Mouse (Mus musculus): ENCODE measurements at regions not wholly inside any gene's neighbourhood (a gene's known extent, or its start where the extent isn't known, plus 50 kb on each side); places are given as distances from the start of the nearest gene placed in this dataset.

GRCm38 (mm10) chr15:62345893-62346292 lies 1423.1 kb upstream of the A1bg start:
- DNase-seq (ENCODE audit: low spot score in 2 of 2) = no peak

DNA sequence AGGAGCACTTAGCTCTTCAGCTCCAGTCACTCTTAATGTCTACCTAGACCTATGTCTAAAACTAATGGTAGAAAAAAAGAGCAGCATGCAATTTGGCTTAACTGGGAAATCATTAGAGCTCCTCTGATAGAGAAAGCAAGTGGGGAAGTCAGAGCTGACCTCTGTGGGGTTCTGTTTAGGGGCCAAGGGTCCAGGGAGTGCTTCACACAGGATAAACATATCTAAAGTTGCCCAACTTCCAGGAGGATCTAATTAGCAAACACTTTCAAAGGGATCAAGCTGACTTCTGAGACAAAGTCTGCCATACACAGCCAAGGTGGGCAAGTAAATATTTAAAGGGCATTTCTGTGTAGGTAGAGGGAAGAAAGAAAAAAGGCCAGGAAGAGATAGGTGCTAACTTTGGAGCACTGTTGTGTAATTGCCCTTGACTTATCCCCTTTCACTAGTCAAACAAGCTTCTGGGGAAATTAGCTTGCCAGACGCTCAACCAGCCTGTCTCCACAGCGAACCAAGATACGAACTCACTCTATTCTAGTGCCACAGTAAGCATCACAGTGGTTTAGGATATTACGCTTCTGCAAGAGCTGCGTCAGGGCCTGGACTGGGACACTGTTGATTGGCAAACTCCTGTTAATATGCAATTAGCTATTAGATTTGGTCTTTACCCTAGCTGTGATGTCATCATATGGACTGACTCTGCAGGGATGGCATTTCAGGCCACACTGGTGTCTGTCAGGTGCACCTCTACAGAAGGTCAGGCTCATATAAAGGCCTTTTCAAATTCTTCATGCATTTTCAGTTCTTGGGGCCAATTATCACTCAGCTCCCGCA lies 1413.9 kb upstream of the A1bg start:
- no peak for DNase-seq (ENCODE audit: low spot score in 2 of 2)

DNA sequence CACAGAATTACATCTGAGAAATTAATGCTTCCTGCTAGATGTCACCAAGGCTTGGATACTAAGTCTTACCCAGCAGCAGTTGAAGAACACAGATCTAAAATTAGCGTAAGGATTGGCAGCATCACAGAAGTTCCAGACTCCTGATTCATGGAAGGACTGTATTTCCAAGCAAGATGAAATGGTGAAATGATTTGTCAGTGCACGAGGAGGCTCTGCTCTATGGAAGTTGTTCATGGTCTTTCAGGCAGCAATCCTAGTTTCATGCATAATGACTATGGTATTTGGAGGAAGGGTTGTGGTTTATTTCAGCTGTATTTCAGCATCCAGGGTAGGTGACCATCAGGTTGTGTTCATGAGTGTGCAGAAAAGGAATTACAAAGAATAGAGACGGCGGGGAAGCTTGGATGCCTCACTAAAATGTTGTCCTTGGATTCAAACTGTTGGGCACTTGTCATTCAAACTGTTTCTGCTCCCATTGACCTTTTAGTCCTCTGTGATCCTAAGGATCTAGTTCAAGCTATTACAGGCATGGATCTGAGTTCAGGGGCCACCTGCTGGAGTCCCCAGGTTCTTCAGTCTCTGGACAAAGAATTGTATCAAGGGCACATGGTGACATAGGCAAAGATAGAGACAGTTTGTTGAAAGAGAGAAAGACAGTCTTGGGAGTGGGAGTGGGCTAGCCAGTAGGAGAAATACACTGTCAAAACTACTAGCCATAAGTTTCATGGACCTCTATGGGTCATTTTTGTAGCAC lies 1411.6 kb upstream of the A1bg start:
- DNase-seq (ENCODE audit: low spot score in 2 of 2) = no peak

GRCm38 (mm10) chr15:62332129-62332528 lies 1409.3 kb upstream of the A1bg start:
- DNase-seq (ENCODE audit: low spot score in 2 of 2) = no peak

GRCm38 (mm10) chr15:62331138-62331800 lies 1408.5 kb upstream of the A1bg start:
- DNase-seq (ENCODE audit: low spot score in 2 of 2) = no peak

DNA sequence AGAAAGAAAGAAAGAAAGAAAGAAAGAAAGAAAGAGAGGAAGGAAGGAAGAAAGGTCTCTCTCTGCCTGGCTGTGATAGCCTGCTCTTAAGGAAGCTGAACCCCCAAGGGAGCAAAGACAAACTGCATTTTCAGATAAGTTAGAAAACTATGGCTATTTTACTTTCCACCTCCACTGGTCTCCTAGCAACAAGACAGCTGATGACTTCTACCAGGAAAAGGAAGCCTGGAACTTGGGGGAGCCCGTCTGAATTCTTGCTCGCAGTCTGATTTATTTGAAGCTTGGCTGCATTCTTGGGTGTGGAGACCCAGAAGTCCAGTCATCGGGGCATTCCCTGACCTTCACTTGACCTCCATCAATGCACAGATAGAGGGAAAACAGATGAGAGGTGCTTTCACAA lies 1406.1 kb upstream of the A1bg start:
- no peak for DNase-seq (ENCODE audit: low spot score in 2 of 2)

- DNase-seq (ENCODE audit: low spot score in 2 of 2) = no peak
Measured at GRCm38 (mm10) chr15:62328305-62328881, 1405.6 kb upstream of the A1bg start.

DNA sequence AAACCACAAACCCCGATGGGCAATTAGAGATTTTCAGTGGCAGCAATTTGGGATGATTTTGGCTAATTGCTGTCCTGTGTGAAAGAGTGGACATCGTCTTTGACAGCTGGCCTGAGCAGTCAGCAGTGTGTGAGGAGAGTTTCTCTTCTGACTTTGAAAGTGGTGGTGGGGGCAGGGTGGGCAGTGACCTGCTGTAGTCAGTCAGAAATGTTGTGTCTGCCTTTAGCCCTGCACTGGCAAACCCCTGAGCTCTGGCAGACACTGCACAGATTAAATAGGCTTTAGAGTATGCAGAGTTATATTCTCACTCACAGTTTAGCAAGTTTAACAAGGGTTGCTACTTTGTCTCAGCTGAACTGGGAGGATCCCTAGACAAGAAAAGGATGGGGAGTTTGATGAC lies 1404.7 kb upstream of the A1bg start:
- no peak for DNase-seq (ENCODE audit: low spot score in 2 of 2)

DNA sequence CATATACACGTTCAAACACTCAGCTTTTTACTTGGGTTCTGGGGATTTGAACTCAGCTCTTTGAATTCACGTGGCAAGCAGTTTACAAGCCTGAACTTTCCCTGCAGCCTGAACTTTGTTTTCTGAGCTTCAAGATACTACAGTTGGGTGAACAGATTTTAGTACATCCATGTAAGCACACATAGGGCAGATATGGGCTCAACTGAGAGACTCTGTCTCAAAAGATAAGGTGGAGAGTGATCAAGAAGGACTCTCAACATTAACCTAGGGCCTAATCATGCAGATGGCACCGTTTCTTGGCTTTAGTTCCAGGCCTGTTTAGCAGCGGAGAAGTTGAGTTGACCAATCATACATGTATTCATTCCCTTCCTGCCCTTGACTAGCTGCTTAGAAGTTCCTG lies 1403.7 kb upstream of the A1bg start:
- DNase-seq (ENCODE audit: low spot score in 2 of 2) = no peak

DNA sequence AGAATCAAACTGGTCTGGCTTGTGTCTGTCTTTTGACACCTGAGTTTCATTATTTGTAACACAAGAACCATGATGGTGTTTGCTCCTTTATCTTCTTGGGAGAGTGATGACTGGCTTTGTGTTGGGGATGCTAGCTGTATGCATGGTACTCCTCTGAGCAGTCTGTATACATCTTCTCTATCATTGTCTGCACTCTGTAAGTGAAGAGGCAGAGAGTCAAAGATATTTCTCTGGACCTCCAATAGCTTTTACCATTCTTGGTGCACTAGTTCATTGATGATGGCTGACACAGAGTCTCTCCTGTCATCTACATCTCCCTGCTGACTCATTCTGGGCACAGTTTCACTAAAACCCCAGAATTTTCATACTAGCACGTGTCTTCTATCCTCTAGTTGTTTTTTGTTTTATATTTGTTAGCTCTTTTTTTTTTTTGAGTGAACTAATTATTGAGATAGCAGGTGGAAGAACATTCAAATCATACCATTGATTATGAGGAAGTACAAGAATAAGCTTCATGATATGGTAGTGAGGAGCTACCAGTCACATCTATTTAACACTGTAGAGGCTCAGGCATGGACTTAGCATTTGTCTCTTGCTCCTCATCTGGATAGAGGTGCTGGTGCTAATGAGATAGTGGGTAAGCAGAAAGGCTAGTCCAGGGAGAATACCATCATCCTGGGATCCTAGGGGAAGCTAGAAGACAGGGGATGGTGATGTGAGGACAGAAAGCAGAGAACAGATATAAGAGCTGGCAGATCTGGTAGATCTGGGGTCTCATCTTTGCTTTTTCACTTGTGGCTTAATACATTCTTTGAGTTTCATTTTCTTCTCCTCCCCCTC lies 1402.9 kb upstream of the A1bg start:
- no peak for DNase-seq (ENCODE audit: low spot score in 2 of 2)

- DNase-seq (ENCODE audit: low spot score in 2 of 2) = no peak
Measured at GRCm38 (mm10) chr15:62320966-62321365, 1398.2 kb upstream of the A1bg start.

DNA sequence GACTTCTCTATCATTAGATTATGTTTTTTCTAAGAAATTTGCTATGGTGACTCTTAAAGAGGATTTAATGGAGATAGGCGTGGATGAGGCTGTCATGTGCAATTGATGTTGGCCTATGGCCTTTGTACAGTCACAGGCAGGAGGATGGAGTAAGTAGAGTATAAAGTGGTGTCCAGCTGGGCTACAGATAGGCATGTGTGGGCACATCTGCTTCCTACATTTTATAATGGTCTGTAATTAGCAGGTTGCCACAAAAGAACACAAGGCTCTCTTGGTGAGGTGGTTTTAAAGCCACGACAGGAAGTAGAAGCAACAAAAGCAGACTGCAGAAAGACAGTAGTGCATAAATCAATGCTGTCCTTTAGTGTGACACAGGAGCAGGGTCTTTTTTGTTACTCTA lies 1391.6 kb upstream of the A1bg start:
- no peak for DNase-seq (ENCODE audit: low spot score in 2 of 2)

DNA sequence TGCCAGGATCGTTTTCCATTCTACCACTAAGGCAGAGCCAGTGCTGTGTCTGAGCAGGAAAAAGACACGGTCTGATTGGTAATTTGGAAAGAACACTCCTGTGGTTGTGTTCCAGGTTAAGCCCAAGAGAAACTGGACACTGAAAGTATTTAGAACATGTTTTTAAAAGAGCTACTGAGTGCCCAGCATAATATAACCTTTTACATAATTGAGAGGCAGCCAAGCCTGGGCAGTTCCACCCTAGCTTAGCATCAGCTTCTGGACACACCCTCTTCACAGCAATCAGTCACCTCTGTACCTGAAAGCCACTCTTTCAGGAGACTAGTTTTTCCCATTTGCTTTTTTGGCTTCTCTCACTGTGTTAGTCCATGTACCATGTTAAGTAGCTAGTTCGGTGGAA lies 1379.4 kb upstream of the A1bg start:
- DNase-seq (ENCODE audit: low spot score in 2 of 2) = no peak

- DNase-seq (ENCODE audit: low spot score in 2 of 2) = no peak
Measured at GRCm38 (mm10) chr15:62301567-62301966, 1378.8 kb upstream of the A1bg start.

DNA sequence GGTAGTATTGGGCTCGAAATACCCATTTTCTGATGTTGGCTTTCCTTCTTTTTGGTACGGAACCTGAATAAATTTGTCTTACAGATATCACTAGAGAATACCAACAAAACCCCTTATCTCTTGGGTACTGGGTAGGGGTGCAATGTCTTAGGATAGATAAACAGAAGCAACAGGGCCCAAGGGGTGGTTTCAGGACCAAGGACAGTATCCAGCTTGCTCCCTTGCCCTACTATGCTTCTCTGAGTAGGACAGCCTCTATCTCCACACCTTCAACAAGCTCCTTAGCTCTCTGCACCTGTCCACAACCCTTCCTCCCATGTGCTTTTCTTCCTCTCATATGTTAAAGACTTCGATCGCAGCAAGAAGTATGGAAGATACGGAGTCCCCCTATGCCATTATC lies 1374.3 kb upstream of the A1bg start:
- DNase-seq (ENCODE audit: low spot score in 2 of 2) = no peak

DNA sequence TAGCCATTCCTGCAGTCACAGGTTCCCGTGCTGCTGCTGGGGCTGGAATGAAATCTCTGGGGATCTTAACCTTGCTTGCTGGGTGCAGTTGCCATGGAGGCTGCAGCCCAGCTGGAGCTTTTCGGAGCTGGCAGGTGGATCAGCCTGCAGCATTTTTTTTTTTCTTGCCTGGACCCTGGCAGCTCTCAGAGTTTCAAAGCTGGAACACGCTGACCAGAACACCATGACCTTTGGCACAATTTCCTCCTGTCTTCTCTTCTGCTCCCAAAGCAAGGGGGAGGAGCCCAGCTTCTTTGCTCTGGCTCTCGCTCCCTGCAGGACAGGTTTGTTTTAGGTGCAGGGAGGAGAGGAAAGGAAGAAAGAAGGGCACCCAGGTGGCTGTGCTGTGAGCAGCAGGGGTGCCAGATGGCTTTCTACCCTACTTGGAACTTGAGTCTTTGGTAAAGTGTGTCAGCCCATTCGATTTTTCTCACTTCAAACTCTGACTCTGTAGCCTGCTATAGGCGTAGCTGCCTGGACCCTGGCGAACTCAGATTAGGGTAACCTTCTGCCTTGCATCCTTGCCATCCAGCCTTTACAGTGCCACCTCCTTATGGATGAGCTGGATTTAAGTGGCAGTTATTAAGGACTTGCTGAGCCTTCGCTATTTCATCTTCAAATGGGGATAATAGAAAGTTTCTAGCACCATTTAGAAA lies 1372.6 kb upstream of the A1bg start:
- DNase-seq (ENCODE audit: low spot score in 2 of 2) = no peak

DNA sequence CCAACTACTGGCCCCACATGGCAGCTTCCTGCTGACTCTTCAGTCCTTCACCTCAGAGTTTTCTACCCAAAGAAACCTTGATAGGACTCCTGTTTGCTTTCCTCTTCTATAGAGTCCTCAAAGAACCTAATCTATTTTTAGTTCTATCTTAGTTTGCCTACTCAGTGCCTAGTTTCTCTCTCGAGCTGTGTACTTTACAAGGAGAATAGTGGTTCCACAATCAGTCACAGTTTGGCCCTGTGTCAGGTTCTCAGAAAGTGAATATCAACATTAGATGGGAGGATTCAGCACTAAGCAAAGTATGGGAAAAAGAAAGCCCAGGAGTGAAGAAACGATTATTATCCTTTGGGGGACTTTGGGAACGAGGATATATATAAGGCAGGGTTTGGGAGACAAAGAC lies 1372.0 kb upstream of the A1bg start:
- DNase-seq (ENCODE audit: low spot score in 2 of 2) = no peak

DNA sequence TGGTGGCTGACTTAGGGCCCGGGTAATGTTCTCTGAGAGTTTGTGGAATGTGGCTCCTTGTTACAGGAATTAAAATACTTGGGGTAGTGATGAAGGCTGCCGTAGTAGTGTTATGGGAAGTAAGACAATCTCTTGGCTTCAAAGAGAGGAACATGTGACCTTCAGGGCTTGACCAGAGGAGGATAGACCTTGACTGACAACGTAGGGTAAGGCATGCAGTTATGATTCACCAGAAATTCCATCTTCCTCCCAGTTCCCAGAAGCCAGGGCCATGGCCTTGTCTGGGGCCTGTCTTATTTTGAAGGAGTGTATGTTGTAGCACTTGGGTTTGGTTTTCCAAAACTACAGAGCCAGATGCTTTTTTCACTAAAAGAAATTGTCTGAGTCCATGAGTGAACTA lies 1370.1 kb upstream of the A1bg start:
- DNase-seq (ENCODE audit: low spot score in 2 of 2) = no peak

DNA sequence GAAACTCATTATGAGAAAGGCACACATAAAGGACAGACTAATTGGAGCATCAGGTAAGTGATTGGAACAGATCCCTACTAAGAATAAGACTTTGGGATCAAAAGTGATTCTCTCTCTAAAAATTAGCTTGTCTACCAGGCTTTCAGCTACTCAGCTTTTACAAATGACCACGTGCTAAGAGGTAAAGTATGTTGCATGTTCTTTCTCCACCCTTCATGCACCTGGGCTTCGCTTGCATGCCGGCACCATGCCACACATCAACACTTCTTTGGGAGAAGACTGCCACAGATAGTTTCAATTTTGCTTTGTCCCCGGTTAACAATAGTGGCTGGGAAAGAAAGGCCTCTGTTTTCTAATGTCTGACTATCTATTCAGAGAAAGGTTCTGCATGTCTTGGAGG lies 1367.9 kb upstream of the A1bg start:
- DNase-seq (ENCODE audit: low spot score in 2 of 2) = no peak

DNA sequence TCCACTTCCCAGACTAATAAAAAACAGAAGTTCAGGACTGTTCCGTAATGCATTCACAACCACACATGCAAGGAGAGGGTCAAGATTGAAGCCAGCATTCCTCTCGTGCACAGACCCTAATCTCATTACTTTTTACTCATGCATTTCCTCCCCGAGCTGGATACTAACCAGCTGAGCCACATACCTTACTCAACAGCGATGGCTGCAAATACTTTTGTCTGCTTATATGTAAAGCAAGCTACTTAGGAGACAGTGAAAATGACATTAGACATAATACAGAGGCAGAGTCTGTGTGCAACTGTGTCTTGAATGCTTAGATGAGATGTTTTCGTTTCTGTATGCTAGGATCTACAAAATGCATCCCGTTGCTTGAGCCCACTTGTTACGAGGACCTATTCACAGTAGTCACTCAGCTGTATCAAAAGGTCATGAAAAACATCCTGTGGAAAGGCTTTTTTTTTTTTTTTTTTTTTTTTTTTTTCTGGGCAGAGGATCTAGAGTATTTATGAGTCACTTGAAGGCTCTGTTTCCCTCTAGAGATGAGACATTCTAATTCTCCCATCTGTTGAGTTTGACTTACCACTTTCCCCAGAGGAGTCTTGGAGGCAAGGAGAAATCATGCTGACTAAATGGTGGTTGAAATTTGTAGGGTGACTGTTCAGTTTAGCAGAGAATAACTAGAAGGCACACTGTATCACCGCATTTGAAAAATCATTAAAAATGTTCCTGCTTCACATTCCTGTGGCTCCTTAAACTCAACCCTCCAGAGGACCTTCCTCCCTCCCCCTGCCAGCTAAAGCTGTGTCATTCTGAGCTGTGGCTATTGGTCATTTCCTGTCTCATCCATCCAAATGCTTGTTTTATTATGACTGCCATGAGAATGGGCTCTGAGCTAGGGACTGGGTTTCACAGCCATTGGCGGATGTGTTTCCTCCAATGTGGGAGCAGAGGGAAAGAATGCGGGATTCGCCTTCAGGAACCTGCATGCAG lies 1364.1 kb upstream of the A1bg start:
- DNase-seq (ENCODE audit: low spot score in 2 of 2) = no peak
